Mouse (Mus musculus): Measurements from ENCODE around the gene Zbtb49. TPM values are rescaled to one million over a fixed set of nuclear protein-coding genes. Genes with fewer than 3 reads are reported as not detected.

Zbtb49 gene
- polyA plus RNA-seq, 1 experiment from 2014 or later: 3.3 TPM

GRCm38 (mm10) chr5:38195941-38196340 lies 24.3 kb downstream of the Zbtb49 start:
- ATAC-seq (ENCODE audit: low read depth): no peak
- H3K27ac ChIP-seq: no peak overlapping the region
- H3K27me3 ChIP-seq: no peaks in the 10 kb centered on the region
- no peak overlapping the region for H3K9ac ChIP-seq
- H3K36me3 ChIP-seq: peaks cover 11% of the 10 kb centered on the region
- DNase-seq: no peak
- no peak overlapping the region for H3K4me3 ChIP-seq (replicated peaks)
- H3K4me2 ChIP-seq: no peak overlapping the region
- no peaks in the 10 kb centered on the region for H3K4me1 ChIP-seq (replicated peaks)
- H3K9me3 ChIP-seq (replicated peaks): no peaks in the 10 kb centered on the region

GRCm38 (mm10) chr5:38194946-38195345 lies 25.3 kb downstream of the Zbtb49 start:
- DNase-seq: no peak
- Histone ChIP-seq H3K27ac (no peak overlapping the region), H3K4me1 (replicated peaks) (no peaks in the 10 kb centered on the region), H3K27me3 (no peaks in the 10 kb centered on the region), H3K9ac (no peak overlapping the region), H3K4me2 (no peak overlapping the region), H3K4me3 (replicated peaks) (no peak overlapping the region), H3K36me3 (0 out of 2 replicates have a peak, but pooled peaks cover 4% of the 10 kb centered on the region), H3K9me3 (replicated peaks) (no peaks in the 10 kb centered on the region)
- ATAC-seq (ENCODE audit: low read depth): no peak
- WGBS (ENCODE audit: insufficient replicate concordance): 37% methylated on average over 2 of the region's 2 CpGs

- ATAC-seq (ENCODE audit: low read depth): no peak
Measured at GRCm38 (mm10) chr5:38190907-38191306, 29.4 kb downstream of the Zbtb49 start.

GRCm38 (mm10) chr5:38187006-38187405 lies 33.3 kb downstream of the Zbtb49 start:
- no peaks in the 10 kb centered on the region for H3K9me3 ChIP-seq (replicated peaks)
- no peak overlapping the region for H3K4me3 ChIP-seq (replicated peaks)
- no peaks in the 10 kb centered on the region for H3K4me1 ChIP-seq (replicated peaks)
- no peaks in the 10 kb centered on the region for H3K27me3 ChIP-seq
- no peaks in the 10 kb centered on the region for H3K36me3 ChIP-seq
- no peak overlapping the region for H3K9ac ChIP-seq
- WGBS (ENCODE audit: insufficient replicate concordance): 70% methylated on average over 2 of the region's 2 CpGs
- H3K27ac ChIP-seq: no peak overlapping the region
- ATAC-seq (ENCODE audit: low read depth) (no peak), DNase-seq (no peak)
- no peak overlapping the region for H3K4me2 ChIP-seq

More at GRCm38 (mm10) chr5:38190907-38191306, 29.4 kb downstream of the Zbtb49 start:
- Histone ChIP-seq H3K4me1 (replicated peaks) (no peaks in the 10 kb centered on the region), H3K4me3 (replicated peaks) (no peak overlapping the region), H3K9ac (no peak overlapping the region), H3K4me2 (no peak overlapping the region), H3K27ac (no peak overlapping the region), H3K36me3 (no peaks in the 10 kb centered on the region), H3K9me3 (replicated peaks) (no peaks in the 10 kb centered on the region), H3K27me3 (no peaks in the 10 kb centered on the region)
- 65% methylated on average over 3 of the region's 3 CpGs for WGBS (ENCODE audit: insufficient replicate concordance)
- no peak for DNase-seq

- Histone ChIP-seq H3K27ac (no peak overlapping the region), H3K9me3 (replicated peaks) (no peaks in the 10 kb centered on the region), H3K27me3 (no peaks in the 10 kb centered on the region), H3K4me2 (no peak overlapping the region), H3K4me1 (replicated peaks) (no peaks in the 10 kb centered on the region), H3K9ac (no peak overlapping the region), H3K4me3 (replicated peaks) (no peak overlapping the region), H3K36me3 (no peaks in the 10 kb centered on the region)
- no peak for DNase-seq
- no peak for ATAC-seq (ENCODE audit: low read depth)
- WGBS (ENCODE audit: insufficient replicate concordance): 65% methylated on average over 6 of the region's 6 CpGs
Measured at GRCm38 (mm10) chr5:38184688-38185285, 35.5 kb downstream of the Zbtb49 start.

- Histone ChIP-seq H3K4me1 (replicated peaks) (no peaks in the 10 kb centered on the region), H3K27ac (no peak overlapping the region), H3K4me2 (no peak overlapping the region), H3K36me3 (no peaks in the 10 kb centered on the region), H3K4me3 (replicated peaks) (no peak overlapping the region), H3K27me3 (no peaks in the 10 kb centered on the region), H3K9me3 (replicated peaks) (no peaks in the 10 kb centered on the region), H3K9ac (no peak overlapping the region)
- DNase-seq: no peak
- no peak for ATAC-seq (ENCODE audit: low read depth)
- WGBS (ENCODE audit: insufficient replicate concordance): 70% methylated on average over 16 of the region's 16 CpGs
Measured at GRCm38 (mm10) chr5:38174256-38174912, 45.9 kb downstream of the Zbtb49 start.

- no peak for DNase-seq
- H3K4me3 ChIP-seq (replicated peaks): no peak overlapping the region
Measured at GRCm38 (mm10) chr5:38173766-38174165, 46.5 kb downstream of the Zbtb49 start.

GRCm38 (mm10) chr5:38168497-38168896 lies 51.8 kb downstream of the Zbtb49 start:
- no peaks in the 10 kb centered on the region for H3K4me1 ChIP-seq (replicated peaks)
- H3K27ac ChIP-seq: no peak overlapping the region
- no peak overlapping the region for H3K4me3 ChIP-seq (replicated peaks)
- no peak overlapping the region for H3K9ac ChIP-seq
- 65% methylated on average over 11 of the region's 11 CpGs for WGBS (ENCODE audit: insufficient replicate concordance)
- H3K27me3 ChIP-seq: peaks cover 3% of the 10 kb centered on the region
- no peak overlapping the region for H3K4me2 ChIP-seq
- DNase-seq (no peak), ATAC-seq (ENCODE audit: low read depth) (no peak)
- H3K36me3 ChIP-seq: no peaks in the 10 kb centered on the region
- no peaks in the 10 kb centered on the region for H3K9me3 ChIP-seq (replicated peaks)

More at GRCm38 (mm10) chr5:38173766-38174165, 46.5 kb downstream of the Zbtb49 start:
- 39% methylated on average over 5 of the region's 5 CpGs for WGBS (ENCODE audit: insufficient replicate concordance)
- Histone ChIP-seq H3K36me3 (no peaks in the 10 kb centered on the region), H3K27me3 (no peaks in the 10 kb centered on the region), H3K27ac (no peak overlapping the region), H3K4me2 (no peak overlapping the region), H3K4me1 (replicated peaks) (no peaks in the 10 kb centered on the region), H3K9ac (no peak overlapping the region), H3K9me3 (replicated peaks) (no peaks in the 10 kb centered on the region)
- ATAC-seq (ENCODE audit: low read depth): no peak

- Histone ChIP-seq H3K27ac (no peak within 1 kb of the TSS), H3K9ac (no peak within 1 kb of the TSS; the same call in 1 of the 2 replicates), H3K4me3 (replicated peaks) (peak within 1 kb of the TSS; percentile 50), H3K4me1 (replicated peaks) (no peaks in the 10 kb centered on the region), H3K4me2 (peak within 1 kb of the TSS; percentile 58), H3K9me3 (replicated peaks) (no peaks in the 10 kb centered on the region), H3K27me3 (peaks cover 72% of the 10 kb centered on the region), H3K36me3 (no peaks in the 10 kb centered on the region)
- WGBS (ENCODE audit: insufficient replicate concordance): 10% methylated on average over 35 of the region's 35 CpGs
- no peak for DNase-seq
- ATAC-seq (ENCODE audit: low read depth): no peak
Measured at GRCm38 (mm10) chr5:38159634-38160413, 60.4 kb downstream of the Zbtb49 start, which contains the start of gene Nsg1. Gene Nsg1 (minus strand): TSS chr5:38159907.

- H3K4me1 ChIP-seq (replicated peaks): no peaks in the 10 kb centered on the region
- no peaks in the 10 kb centered on the region for H3K9me3 ChIP-seq (replicated peaks)
- H3K36me3 ChIP-seq: no peaks in the 10 kb centered on the region
- peak overlapping the region; percentile 58 for H3K4me2 ChIP-seq
- no peak overlapping the region; the same call in 1 of the 2 replicates for H3K9ac ChIP-seq
- peaks cover 72% of the 10 kb centered on the region for H3K27me3 ChIP-seq
- DNase-seq (no peak), ATAC-seq (ENCODE audit: low read depth) (no peak)
- WGBS (ENCODE audit: insufficient replicate concordance): under 1% methylated on average over 68 of the region's 79 CpGs
- H3K4me3 ChIP-seq (replicated peaks): peak overlapping the region; percentile 50
- no peak overlapping the region for H3K27ac ChIP-seq
Measured at GRCm38 (mm10) chr5:38158947-38159633, 61.2 kb downstream of the Zbtb49 start.

GRCm38 (mm10) chr5:38158501-38158946 lies 61.7 kb downstream of the Zbtb49 start:
- no peak overlapping the region for H3K27ac ChIP-seq
- no peaks in the 10 kb centered on the region for H3K36me3 ChIP-seq
- H3K27me3 ChIP-seq: peaks cover 69% of the 10 kb centered on the region
- peak overlapping the region; percentile 50 for H3K4me3 ChIP-seq (replicated peaks)
- H3K9ac ChIP-seq: no peak overlapping the region
- peak overlapping the region; percentile 58 for H3K4me2 ChIP-seq
- H3K9me3 ChIP-seq (replicated peaks): no peaks in the 10 kb centered on the region
- DNase-seq: no peak
- 7% methylated on average over 17 of the region's 17 CpGs for WGBS (ENCODE audit: insufficient replicate concordance)
- no peak for ATAC-seq (ENCODE audit: low read depth)
- H3K4me1 ChIP-seq (replicated peaks): no peaks in the 10 kb centered on the region
